Mouse (Mus musculus): ENCODE results near the gene Rab29. TPM values are rescaled to one million over a fixed set of nuclear protein-coding genes. Genes with fewer than 3 reads are reported as not detected.

The Rab29 gene
- polyA plus RNA-seq, 1 experiment from 2014 or later: 11.6 TPM

DNA sequence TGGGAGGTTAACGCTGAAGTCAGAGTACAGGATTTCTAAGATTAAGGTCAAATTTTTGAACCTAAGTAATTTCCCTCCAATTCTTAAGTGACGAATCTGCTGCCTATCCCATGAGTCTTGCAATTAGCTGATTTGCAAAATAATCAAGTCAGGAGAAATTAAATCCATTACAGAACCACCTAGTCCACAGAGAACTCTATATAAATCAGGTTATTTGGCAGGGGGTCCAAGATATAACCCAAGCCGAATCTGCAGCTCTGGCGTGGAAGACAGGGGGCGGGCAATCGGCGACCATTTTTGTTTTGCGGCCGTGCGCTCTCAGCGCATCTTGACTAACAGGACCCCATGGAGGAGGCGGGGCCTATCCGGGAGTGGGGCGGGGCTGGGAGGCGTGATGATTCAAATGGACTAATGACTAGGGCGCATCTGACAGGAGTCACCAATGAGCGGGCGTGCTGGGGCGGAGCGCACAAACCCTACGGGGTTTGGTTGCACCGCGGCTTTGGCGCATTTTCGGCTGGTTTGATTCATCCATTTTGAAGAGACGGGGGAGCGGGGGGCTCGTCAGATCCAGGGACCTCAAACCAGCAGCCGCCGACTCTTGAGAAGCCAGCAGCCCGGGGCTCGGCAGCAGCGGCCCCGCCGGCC, 43.1 kb downstream of the Rab29 start, which contains the start of gene Nucks1:
TSS of gene Nucks1 (plus strand) at position 534 of the 648 bp plus-strand sequence.
- Histone ChIP-seq H3K36me3 (0 out of 2 replicates have a peak, but pooled peaks cover 8% of the 10 kb centered on the region), H3K27ac (peak within 1 kb of the TSS; percentile 100), H3K4me1 (peaks cover 9% of the 10 kb centered on the region; the same call in 1 of the 2 replicates), H3K4me3 (peak within 1 kb of the TSS; percentile 99), H3K27me3 (ENCODE audit: insufficient read depth, poor library complexity, severe bottlenecking) (peaks cover 23% of the 10 kb centered on the region), H3K9me3 (no peaks in the 10 kb centered on the region)
- DNase-seq (ENCODE audit: low spot score): peak; percentile 100
- WGBS: under 1% methylated on average over 35 of the region's 35 CpGs

DNA sequence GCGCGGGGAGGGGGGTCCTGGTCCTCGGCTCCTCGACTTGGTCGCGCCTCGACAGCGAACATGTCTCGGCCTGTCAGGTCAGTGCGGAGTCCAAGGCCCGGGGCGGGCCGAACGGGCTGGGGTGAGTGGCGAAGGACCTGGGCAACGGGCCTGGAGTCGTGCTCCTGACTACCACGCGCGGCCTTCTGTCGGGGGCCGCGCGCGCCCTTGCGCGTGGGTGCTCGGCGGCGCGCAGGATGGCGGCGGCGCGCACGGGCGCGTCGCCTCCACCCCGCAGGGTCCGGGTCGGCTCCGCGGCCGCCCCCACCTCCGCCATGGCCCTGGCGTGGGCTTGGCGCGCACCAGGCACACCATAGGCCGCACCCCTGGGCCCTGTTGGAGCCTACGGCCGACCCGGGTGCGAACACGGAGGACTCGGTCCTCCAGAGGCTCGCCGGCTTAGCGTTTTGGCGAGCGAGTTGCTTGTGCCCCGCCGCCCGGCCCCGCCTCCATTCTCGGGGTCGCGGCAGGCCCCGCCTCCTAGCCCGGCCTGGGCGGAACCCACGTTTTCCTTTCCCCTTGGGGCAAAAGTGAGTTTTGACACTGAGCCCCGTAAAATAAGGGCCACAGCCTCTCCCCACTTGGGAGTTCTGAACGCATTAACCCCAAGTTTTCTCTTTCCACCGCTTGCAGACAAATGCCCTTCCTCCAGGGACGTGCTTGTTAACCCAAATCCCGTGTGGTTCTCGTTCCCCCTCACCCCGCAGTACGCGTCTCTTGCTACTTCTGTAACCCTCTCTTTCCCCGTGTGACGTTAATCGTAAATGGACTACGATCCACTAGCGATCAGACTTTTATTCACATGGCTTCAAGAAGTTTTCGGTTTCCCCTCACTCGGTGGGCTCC, 43.9 kb downstream of the Rab29 start:
- peak overlapping the region; percentile 100 for H3K27ac ChIP-seq
- under 1% methylated on average over 88 of the region's 88 CpGs for WGBS
- H3K4me3 ChIP-seq: peak overlapping the region; percentile 99
- peaks cover 9% of the 10 kb centered on the region; the same call in 1 of the 2 replicates for H3K4me1 ChIP-seq
- peak; percentile 86 for DNase-seq (ENCODE audit: low spot score)
- no peaks in the 10 kb centered on the region for H3K9me3 ChIP-seq
- H3K27me3 ChIP-seq (ENCODE audit: insufficient read depth, poor library complexity, severe bottlenecking): peaks cover 23% of the 10 kb centered on the region
- 0 out of 2 replicates have a peak, but pooled peaks cover 9% of the 10 kb centered on the region for H3K36me3 ChIP-seq

DNA sequence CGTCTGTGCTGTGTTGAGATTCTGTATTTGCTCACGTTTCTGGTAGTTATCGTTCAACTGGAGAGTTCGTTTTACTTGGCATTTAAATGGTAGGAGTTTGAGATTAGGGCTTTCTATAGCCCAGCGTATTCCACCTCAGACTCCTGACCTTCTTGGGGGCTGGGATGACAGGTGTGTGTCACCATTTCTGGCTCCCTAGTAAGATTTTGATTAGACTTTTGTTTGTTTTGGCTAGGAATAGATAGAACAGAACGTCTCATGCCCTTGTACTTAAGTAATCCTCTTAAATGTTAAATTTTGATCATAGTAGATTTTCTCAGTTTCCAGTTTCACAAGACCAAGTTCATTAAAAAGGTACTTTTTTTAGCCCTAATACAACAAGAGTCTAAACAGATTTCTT, 50.6 kb downstream of the Rab29 start:
- no peak for DNase-seq (ENCODE audit: low spot score)
- no peaks in the 10 kb centered on the region for H3K27me3 ChIP-seq (ENCODE audit: insufficient read depth, poor library complexity, severe bottlenecking)
- peaks cover 52% of the 10 kb centered on the region for H3K36me3 ChIP-seq
- WGBS: 81% methylated on average over 6 of the region's 6 CpGs
- no peak overlapping the region for H3K4me3 ChIP-seq
- no peaks in the 10 kb centered on the region for H3K9me3 ChIP-seq
- peaks cover 3% of the 10 kb centered on the region; the same call in 1 of the 2 replicates for H3K4me1 ChIP-seq
- no peak overlapping the region for H3K27ac ChIP-seq

DNA sequence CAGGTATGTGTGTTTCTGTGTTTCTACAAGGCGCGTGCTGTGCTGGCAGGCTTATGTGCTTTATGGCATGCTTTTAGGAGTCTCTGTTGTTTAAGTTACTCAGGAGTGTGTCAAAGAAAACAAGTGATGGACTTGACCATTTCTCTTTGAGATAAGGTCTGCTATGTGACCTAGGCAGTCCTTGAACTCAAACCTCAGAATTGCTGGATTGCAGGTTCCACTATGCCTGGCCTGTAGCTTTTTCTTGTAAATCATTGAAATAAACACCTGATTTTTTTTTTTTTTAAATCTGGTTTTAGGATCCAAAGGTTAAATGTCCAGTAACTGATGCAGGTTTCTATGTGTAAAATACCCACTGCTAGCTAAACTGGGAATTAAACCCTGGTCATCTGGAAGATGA, 52.0 kb downstream of the Rab29 start:
- 98% methylated on average over 2 of the region's 2 CpGs for WGBS
- Histone ChIP-seq H3K27ac (no peak overlapping the region), H3K4me1 (no peaks in the 10 kb centered on the region), H3K27me3 (ENCODE audit: insufficient read depth, poor library complexity, severe bottlenecking) (no peaks in the 10 kb centered on the region), H3K9me3 (no peaks in the 10 kb centered on the region), H3K36me3 (peaks cover 60% of the 10 kb centered on the region), H3K4me3 (no peak overlapping the region)
- no peak for DNase-seq (ENCODE audit: low spot score)

DNA sequence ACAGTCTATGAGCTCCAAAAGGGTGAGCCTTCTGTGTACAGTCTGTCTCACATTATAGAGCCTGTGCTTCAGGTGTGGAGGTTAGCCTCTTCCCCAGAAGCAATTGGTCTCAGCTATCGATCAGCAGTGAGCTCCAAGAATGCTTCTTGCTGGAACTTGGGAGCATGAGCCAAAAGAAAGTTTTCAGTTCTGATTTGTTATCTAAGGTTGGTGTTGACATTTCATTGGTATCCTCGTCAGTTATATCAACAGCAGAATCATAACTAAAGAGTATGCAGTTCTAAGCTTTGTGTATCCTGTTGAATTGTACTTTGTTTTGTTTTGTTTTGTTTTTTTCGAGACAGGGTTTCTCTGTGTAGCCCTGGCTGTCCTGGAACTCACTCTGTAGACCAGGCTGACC, 55.1 kb downstream of the Rab29 start:
- no peaks in the 10 kb centered on the region for H3K4me1 ChIP-seq
- H3K27me3 ChIP-seq (ENCODE audit: insufficient read depth, poor library complexity, severe bottlenecking): no peaks in the 10 kb centered on the region
- 93% methylated on average over 3 of the region's 3 CpGs for WGBS
- H3K4me3 ChIP-seq: no peak overlapping the region
- H3K36me3 ChIP-seq: peaks cover 83% of the 10 kb centered on the region
- no peak overlapping the region for H3K27ac ChIP-seq
- no peak for DNase-seq (ENCODE audit: low spot score)
- no peaks in the 10 kb centered on the region for H3K9me3 ChIP-seq

Other genes with a start within 250 kb of the Rab29 start
- 0.07 and 0.21 TPM in 2 replicates for gene Ctse, start 228.9 kb upstream of the Rab29 start, polyA plus RNA-seq (2016; fragmentation: Nextera tagmentation; extraction: Ambion mirVana)
- gene Rab7b, start 178.5 kb upstream of the Rab29 start, polyA plus RNA-seq (2016; fragmentation: Nextera tagmentation; extraction: Ambion mirVana): 0.58 and 0.79 TPM in 2 replicates
- gene Slc26a9, start 123.2 kb upstream of the Rab29 start, polyA plus RNA-seq (2016; fragmentation: Nextera tagmentation; extraction: Ambion mirVana): 0.05 and 0.06 TPM in 2 replicates
- gene Pm20d1, start 69.8 kb upstream of the Rab29 start, polyA plus RNA-seq (2016; fragmentation: Nextera tagmentation; extraction: Ambion mirVana): 2.1 and 3.1 TPM in 2 replicates
- 8.8 and 9.6 TPM in 2 replicates for gene Slc41a1, start 39.7 kb upstream of the Rab29 start, polyA plus RNA-seq (2016; fragmentation: Nextera tagmentation; extraction: Ambion mirVana)
- gene Nucks1, start 43.3 kb downstream of the Rab29 start, polyA plus RNA-seq (2016; fragmentation: Nextera tagmentation; extraction: Ambion mirVana): 58.3 and 81.0 TPM in 2 replicates
- gene Slc45a3, start 95.7 kb downstream of the Rab29 start, polyA plus RNA-seq (2016; fragmentation: Nextera tagmentation; extraction: Ambion mirVana): 1.1 and 1.9 TPM in 2 replicates
- gene Elk4, start 140.4 kb downstream of the Rab29 start, polyA plus RNA-seq (2016; fragmentation: Nextera tagmentation; extraction: Ambion mirVana): 12.2 and 15.3 TPM in 2 replicates
- 7.3 and 12.0 TPM in 2 replicates for gene Mfsd4a, start 200.8 kb downstream of the Rab29 start, polyA plus RNA-seq (2016; fragmentation: Nextera tagmentation; extraction: Ambion mirVana)

Measured in heart, embryonic 10.5 days (tissue).